Mouse (Mus musculus): ENCODE results near the gene Hspb3. TPM values are rescaled to one million over a fixed set of nuclear protein-coding genes. Genes with fewer than 3 reads are reported as not detected.
A peak's percentile ranks its signal among the peaks of the same experiment; 100 is the strongest.

Hspb3 gene
- polyA plus RNA-seq, 1 experiment, result not detected

GRCm38 (mm10) chr13:113617891-113618823, 45.3 kb downstream of the Hspb3 start, which contains the start of gene Snx18:
Gene Snx18 (minus strand): TSS chr13:113618564.
- H3K4me1 ChIP-seq (ENCODE audit: control insufficient read depth, insufficient read depth, low read length), result peaks cover 12% of the 10 kb centered on the region
- H3K4me3 ChIP-seq (ENCODE audit: insufficient read depth, low read length), result peak within 1 kb of the TSS; percentile 83
- TF ChIP-seq CTCF (IDR thresholded peaks at IDR 0.05; ENCODE audit: low read depth, low read length) (peak; percentile 69), POLR2A (IDR thresholded peaks at IDR 0.05; ENCODE audit: borderline replicate concordance, low read depth, low read length) (no peak)
- peak within 1 kb of the TSS; percentile 80 for H3K27ac ChIP-seq (ENCODE audit: insufficient read depth, low read depth, low read length)

DNA sequence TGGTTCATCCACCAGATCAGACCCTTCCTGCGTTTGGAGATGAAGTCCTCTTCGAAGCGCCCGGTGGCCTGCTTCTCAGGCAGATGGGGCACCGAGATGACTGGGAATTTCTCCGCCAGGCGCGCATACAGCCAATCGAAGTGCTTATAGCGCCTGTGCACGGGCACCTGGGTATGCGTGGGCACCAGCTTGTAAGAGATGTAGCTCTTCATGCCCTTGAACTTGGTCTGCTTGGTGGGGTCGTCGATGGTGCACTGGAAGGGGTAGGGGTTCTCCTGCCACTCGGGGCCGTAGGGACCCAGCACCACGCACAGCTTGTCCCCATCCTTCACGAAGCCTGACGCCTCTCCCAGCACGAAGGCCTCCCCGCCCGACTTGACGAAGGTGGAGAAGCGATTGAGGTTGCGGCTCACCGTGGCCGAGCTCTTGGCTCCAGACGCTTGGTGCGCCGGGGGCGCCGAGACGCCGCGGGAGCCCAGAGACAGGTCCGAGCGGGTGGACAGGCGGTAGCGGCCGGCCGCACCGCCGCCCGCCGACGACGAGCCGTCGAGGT, 46.1 kb downstream of the Hspb3 start:
- Histone ChIP-seq H3K27ac (ENCODE audit: insufficient read depth, low read depth, low read length) (peak overlapping the region; percentile 80), H3K4me3 (ENCODE audit: insufficient read depth, low read length) (peak overlapping the region; percentile 83), H3K4me1 (ENCODE audit: control insufficient read depth, insufficient read depth, low read length) (peaks cover 10% of the 10 kb centered on the region)
- TF ChIP-seq CTCF (IDR thresholded peaks at IDR 0.05; ENCODE audit: low read depth, low read length) (no peak), POLR2A (IDR thresholded peaks at IDR 0.05; ENCODE audit: borderline replicate concordance, low read depth, low read length) (no peak)

DNA sequence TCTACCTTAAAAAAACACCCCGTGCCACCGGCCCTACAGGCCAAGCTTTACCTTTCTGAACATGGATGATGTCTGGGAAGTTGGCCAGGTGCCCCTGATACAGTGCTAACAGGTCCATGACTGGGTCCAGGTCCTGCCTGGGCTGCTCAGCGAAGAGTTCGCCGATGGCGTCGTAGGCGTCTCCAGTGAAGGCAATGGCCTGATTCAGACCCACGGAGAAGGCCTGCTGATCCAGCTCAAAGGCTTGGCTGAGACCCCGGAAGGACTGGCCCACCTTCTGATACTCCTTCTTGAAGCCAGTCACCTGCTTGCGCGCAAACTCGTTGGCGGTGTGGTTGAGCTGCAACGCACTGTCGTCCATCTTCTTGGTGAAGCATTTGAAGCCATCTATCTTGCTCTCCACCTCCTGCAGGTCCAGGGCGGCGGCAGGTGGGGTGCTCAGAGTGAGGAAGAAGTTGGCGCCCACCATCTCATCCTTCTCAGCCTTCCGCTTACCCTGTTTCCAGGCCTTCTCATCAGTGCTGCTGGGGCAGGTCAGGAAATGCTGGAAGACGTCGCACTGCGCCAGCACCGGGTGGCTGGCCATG, 46.6 kb downstream of the Hspb3 start:
- Histone ChIP-seq H3K4me1 (ENCODE audit: control insufficient read depth, insufficient read depth, low read length) (peaks cover 12% of the 10 kb centered on the region), H3K4me3 (ENCODE audit: insufficient read depth, low read length) (peak overlapping the region; percentile 83), H3K27ac (ENCODE audit: insufficient read depth, low read depth, low read length) (peak overlapping the region; percentile 58; the same call in 1 of the 2 replicates)
- TF ChIP-seq POLR2A (IDR thresholded peaks at IDR 0.05; ENCODE audit: borderline replicate concordance, low read depth, low read length) (no peak), CTCF (IDR thresholded peaks at IDR 0.05; ENCODE audit: low read depth, low read length) (no peak)

DNA sequence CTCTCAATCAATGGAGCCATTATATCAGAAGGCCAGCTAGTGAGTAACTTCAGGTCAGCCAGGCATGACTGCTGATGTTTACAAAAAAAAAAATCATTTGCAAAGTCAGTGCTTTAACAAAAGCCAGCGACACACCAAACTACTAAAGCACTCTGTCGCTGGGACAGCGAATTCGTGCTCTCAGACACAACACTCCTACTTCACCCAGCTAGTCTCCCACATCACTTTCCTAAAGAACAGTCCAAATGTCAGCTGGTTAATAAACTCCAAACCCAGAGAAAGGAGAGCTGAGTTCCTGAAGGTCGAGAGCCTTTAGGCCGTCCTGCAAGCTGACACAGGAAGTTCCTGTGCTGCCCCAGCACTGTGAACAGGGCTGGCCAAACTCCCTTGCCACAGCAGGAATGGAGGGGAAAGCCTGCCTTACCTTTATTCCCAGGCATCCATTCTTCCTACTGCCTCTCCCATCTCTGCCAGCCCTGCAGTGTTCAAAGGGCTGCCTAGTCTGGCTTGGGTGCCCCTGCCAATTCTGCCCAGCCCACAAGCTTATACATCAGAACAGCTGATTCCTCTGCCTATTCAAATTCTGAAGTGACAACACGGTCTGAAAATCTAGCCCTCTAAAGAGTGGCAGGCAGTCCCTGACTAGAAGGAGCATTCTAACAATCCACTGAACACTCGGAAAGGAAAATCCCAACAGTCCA, 47.4 kb downstream of the Hspb3 start:
- Histone ChIP-seq H3K27ac (ENCODE audit: insufficient read depth, low read depth, low read length) (peak overlapping the region; percentile 58), H3K4me1 (ENCODE audit: control insufficient read depth, insufficient read depth, low read length) (peaks cover 16% of the 10 kb centered on the region), H3K4me3 (ENCODE audit: insufficient read depth, low read length) (peak overlapping the region; percentile 83)
- TF ChIP-seq CTCF (IDR thresholded peaks at IDR 0.05; ENCODE audit: low read depth, low read length), result peak; percentile 26; the same call in 1 of the 2 replicates
- TF ChIP-seq POLR2A (IDR thresholded peaks at IDR 0.05; ENCODE audit: borderline replicate concordance, low read depth, low read length), result no peak

GRCm38 (mm10) chr13:113615546-113615941, 47.9 kb downstream of the Hspb3 start:
- TF ChIP-seq CTCF (IDR thresholded peaks at IDR 0.05; ENCODE audit: low read depth, low read length) (no peak), POLR2A (IDR thresholded peaks at IDR 0.05; ENCODE audit: borderline replicate concordance, low read depth, low read length) (no peak)
- Histone ChIP-seq H3K27ac (ENCODE audit: insufficient read depth, low read depth, low read length) (peak overlapping the region; percentile 58), H3K4me3 (ENCODE audit: insufficient read depth, low read length) (peak overlapping the region; percentile 83), H3K4me1 (ENCODE audit: control insufficient read depth, insufficient read depth, low read length) (peaks cover 20% of the 10 kb centered on the region)

DNA sequence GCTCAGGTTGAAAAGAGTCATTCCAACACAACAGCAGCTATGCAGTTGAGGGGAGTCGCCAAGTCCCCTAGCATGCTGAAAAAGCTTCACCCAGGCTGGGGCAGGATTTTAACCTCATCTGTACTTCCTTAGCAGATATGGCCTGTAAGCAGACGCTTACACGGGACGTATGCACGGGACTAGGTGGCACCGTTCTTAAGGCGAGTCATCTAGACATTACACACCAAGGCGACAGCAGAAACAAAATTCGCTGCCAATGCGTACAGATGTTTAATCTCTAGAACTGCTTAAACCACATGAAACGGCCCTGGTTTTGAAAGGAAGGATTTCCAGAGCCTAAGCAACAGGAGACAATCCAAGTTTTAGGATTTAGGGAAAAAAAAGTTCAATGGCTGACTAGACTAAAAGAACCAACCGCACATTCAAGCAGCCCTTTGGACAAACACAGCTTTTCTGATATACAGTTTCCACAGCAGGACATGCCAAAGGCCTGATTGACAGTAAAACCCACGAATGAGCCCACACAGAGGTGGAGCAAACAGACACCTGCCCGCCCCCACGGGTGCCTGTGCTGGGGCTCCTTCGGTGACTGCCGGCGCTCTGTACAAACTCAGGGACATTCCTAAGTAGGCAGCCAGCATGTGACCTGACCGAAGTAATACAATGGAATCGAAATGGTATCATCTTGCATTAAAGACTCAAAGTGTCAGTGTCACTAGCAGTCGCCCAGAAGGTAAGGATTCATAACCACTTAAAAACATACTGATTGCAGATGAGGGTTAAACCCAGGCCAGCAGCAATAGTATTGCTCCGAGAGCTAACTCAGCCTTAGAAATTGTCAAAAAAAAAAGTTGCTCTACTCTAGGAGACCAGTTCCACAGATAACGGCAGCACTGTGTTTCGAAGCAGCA, 48.6 kb downstream of the Hspb3 start:
- H3K4me3 ChIP-seq (ENCODE audit: insufficient read depth, low read length), result peak overlapping the region; percentile 83
- H3K27ac ChIP-seq (ENCODE audit: insufficient read depth, low read depth, low read length), result peak overlapping the region; percentile 58
- H3K4me1 ChIP-seq (ENCODE audit: control insufficient read depth, insufficient read depth, low read length), result peaks cover 26% of the 10 kb centered on the region
- no peak for TF ChIP-seq CTCF (IDR thresholded peaks at IDR 0.05; ENCODE audit: low read depth, low read length)
- no peak for TF ChIP-seq POLR2A (IDR thresholded peaks at IDR 0.05; ENCODE audit: borderline replicate concordance, low read depth, low read length)

- Histone ChIP-seq H3K4me1 (ENCODE audit: control insufficient read depth, insufficient read depth, low read length) (peaks cover 34% of the 10 kb centered on the region), H3K27ac (ENCODE audit: insufficient read depth, low read depth, low read length) (peak overlapping the region; percentile 40; the same call in 1 of the 2 replicates), H3K4me3 (ENCODE audit: insufficient read depth, low read length) (peak overlapping the region; percentile 45)
- no peak for TF ChIP-seq CTCF (IDR thresholded peaks at IDR 0.05; ENCODE audit: low read depth, low read length)
- TF ChIP-seq POLR2A (IDR thresholded peaks at IDR 0.05; ENCODE audit: borderline replicate concordance, low read depth, low read length), result no peak
Observed at GRCm38 (mm10) chr13:113613882-113614281, 49.6 kb downstream of the Hspb3 start.

- peaks cover 34% of the 10 kb centered on the region for H3K4me1 ChIP-seq (ENCODE audit: control insufficient read depth, insufficient read depth, low read length)
- no peak for TF ChIP-seq POLR2A (IDR thresholded peaks at IDR 0.05; ENCODE audit: borderline replicate concordance, low read depth, low read length)
- TF ChIP-seq CTCF (IDR thresholded peaks at IDR 0.05; ENCODE audit: low read depth, low read length), result no peak
- no peak overlapping the region for H3K27ac ChIP-seq (ENCODE audit: insufficient read depth, low read depth, low read length)
- H3K4me3 ChIP-seq (ENCODE audit: insufficient read depth, low read length), result no peak overlapping the region
Observed at GRCm38 (mm10) chr13:113613341-113613740, 50.1 kb downstream of the Hspb3 start.

Other genes starting within 250 kb of the Hspb3 start
- 27.1 and 29.8 TPM in 2 replicates for gene Snx18, start 45.1 kb downstream of the Hspb3 start, polyA plus RNA-seq (2012; ENCODE audit: insufficient read depth, insufficient read length, missing spikeins)
- gene Arl15, start 130.8 kb upstream of the Hspb3 start, polyA plus RNA-seq (2012; ENCODE audit: insufficient read depth, insufficient read length, missing spikeins), result 7.7 and 10.1 TPM in 2 replicates

Data from bone marrow macrophage, adult 2 months (primary cell).